Mouse (Mus musculus): ENCODE results near the gene Mccc1. TPM values are rescaled to one million over a fixed set of nuclear protein-coding genes. Genes with fewer than 3 reads are reported as not detected.

The Mccc1 gene
- polyA plus RNA-seq, 2 experiments, result 23.6 to 29.3 TPM

DNA sequence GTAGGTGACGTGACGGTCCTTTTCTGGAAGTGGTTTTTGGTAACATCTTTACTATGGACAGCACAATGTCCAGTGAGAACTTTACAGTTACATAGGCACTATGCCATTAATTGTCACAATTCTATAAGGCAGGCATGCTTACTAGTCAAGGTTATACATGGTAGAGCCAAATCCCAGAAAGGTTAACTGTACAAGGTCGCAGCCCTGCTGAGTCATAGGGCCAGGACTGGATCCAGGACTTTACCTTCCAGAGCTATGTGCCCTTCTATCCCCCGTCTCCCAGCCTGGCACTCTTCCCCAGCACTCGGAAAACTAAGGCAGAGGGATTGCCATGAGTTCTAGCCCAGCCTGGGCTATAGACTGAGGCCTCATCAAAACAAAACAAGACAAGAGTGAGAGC, 36.6 kb downstream of the Mccc1 start:
- DNase-seq (ENCODE audit: low spot score) (no peak), ATAC-seq (ENCODE audit: low FRiP score, low read depth) (no peak)
- H3K27me3 ChIP-seq (ENCODE audit: control insufficient read depth, insufficient read depth, low read length), result no peaks in the 10 kb centered on the region
- no peaks in the 10 kb centered on the region for H3K4me1 ChIP-seq (ENCODE audit: control insufficient read depth, insufficient read depth, low read length)
- H3K27ac ChIP-seq (replicated peaks; ENCODE audit: low read depth, low read length), result no peak overlapping the region
- peaks cover 42% of the 10 kb centered on the region for H3K36me3 ChIP-seq (ENCODE audit: control insufficient read depth, insufficient read depth, low read length)
- no peak overlapping the region for H3K4me2 ChIP-seq (replicated peaks; ENCODE audit: low read depth, low read length, severe bottlenecking)
- WGBS, result 87% methylated on average over 5 of the region's 5 CpGs
- H3K4me3 ChIP-seq (replicated peaks; ENCODE audit: low read length), result no peak overlapping the region
- no peak for TF ChIP-seq POLR2A (IDR thresholded peaks at IDR 0.05; ENCODE audit: borderline replicate concordance, extremely low read depth, insufficient read depth, insufficient read length)
- H3K9ac ChIP-seq (ENCODE audit: low read depth, low read length, severe bottlenecking), result no peak overlapping the region
- no peaks in the 10 kb centered on the region for H3K9me3 ChIP-seq (ENCODE audit: control insufficient read depth, low read length)

DNA sequence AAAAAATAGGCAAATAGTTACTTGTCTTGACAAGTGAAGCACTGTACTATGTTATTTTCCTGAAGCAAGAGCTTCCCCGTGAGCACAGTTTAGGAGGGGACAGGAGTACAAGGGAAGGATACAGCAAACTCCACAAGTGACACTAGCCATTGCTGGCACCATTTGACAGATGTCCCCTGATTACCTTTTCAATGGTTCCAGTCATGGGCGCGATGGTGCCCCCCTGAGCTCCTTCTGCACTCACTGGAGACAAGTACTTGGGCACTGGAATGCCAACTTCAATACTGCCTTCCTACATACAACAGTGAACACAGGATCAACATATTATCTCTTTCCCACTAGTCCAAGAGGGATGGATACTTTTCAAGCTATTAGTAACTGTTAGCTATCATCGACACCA, 37.1 kb downstream of the Mccc1 start:
- Histone ChIP-seq H3K27me3 (ENCODE audit: control insufficient read depth, insufficient read depth, low read length) (no peaks in the 10 kb centered on the region), H3K4me3 (replicated peaks; ENCODE audit: low read length) (no peak overlapping the region), H3K9me3 (ENCODE audit: control insufficient read depth, low read length) (no peaks in the 10 kb centered on the region), H3K9ac (ENCODE audit: low read depth, low read length, severe bottlenecking) (no peak overlapping the region), H3K4me1 (ENCODE audit: control insufficient read depth, insufficient read depth, low read length) (no peaks in the 10 kb centered on the region), H3K36me3 (ENCODE audit: control insufficient read depth, insufficient read depth, low read length) (peaks cover 42% of the 10 kb centered on the region), H3K4me2 (replicated peaks; ENCODE audit: low read depth, low read length, severe bottlenecking) (no peak overlapping the region), H3K27ac (replicated peaks; ENCODE audit: low read depth, low read length) (no peak overlapping the region)
- DNase-seq (ENCODE audit: low spot score), result no peak
- WGBS, result 92% methylated on average over 4 of the region's 4 CpGs
- no peak for TF ChIP-seq POLR2A (IDR thresholded peaks at IDR 0.05; ENCODE audit: borderline replicate concordance, extremely low read depth, insufficient read depth, insufficient read length)
- no peak for ATAC-seq (ENCODE audit: low FRiP score, low read depth)

DNA sequence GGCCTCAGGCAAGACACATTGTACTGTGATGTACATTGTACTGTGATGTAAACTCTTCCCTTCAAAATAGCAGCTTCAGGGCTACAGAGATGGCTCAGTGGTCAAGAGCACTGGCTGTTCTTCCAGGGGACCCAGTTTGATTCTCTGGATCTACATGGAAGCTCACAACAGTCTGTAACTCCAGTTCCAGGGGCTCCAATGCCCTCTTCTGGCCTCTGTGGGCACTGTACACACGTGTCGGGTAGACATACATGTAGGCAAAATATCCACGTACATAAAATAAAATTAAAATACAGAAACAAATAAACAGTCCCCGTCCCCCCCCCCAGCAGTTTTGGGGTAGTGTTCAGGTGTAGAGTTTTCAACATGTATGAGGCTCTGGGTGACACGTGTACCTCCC, 37.5 kb downstream of the Mccc1 start:
- H3K36me3 ChIP-seq (ENCODE audit: control insufficient read depth, insufficient read depth, low read length), result peaks cover 41% of the 10 kb centered on the region
- ATAC-seq (ENCODE audit: low FRiP score, low read depth), result no peak
- WGBS, result 90% methylated on average over 5 of the region's 5 CpGs
- no peaks in the 10 kb centered on the region for H3K9me3 ChIP-seq (ENCODE audit: control insufficient read depth, low read length)
- no peak overlapping the region for H3K4me3 ChIP-seq (replicated peaks; ENCODE audit: low read length)
- no peak overlapping the region for H3K27ac ChIP-seq (replicated peaks; ENCODE audit: low read depth, low read length)
- no peaks in the 10 kb centered on the region for H3K4me1 ChIP-seq (ENCODE audit: control insufficient read depth, insufficient read depth, low read length)
- no peak for DNase-seq (ENCODE audit: low spot score)
- no peaks in the 10 kb centered on the region for H3K27me3 ChIP-seq (ENCODE audit: control insufficient read depth, insufficient read depth, low read length)
- TF ChIP-seq POLR2A (IDR thresholded peaks at IDR 0.05; ENCODE audit: borderline replicate concordance, extremely low read depth, insufficient read depth, insufficient read length), result no peak
- no peak overlapping the region for H3K9ac ChIP-seq (ENCODE audit: low read depth, low read length, severe bottlenecking)
- no peak overlapping the region for H3K4me2 ChIP-seq (replicated peaks; ENCODE audit: low read depth, low read length, severe bottlenecking)

DNA sequence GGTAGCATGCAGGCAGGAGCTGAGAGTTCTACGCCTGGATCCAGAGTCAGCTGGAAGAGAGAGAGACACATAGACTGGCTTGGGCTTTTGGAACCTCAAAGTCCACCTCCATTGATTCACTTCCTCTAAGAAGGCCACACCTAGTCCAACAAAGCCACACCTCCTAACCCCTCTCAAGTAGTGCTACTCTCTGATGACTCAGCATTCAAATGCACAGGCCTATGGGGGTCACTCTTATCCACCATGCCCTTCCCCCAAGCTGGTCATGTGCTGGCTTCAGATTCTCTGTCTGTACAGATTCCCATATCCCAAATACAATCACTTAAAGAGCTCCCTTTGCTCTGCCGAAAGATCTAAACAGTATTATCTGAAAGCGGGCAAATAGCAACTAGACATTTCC, 43.2 kb downstream of the Mccc1 start:
- 97% methylated on average over 3 of the region's 3 CpGs for WGBS
- H3K4me2 ChIP-seq (replicated peaks; ENCODE audit: low read depth, low read length, severe bottlenecking), result no peak overlapping the region
- H3K9me3 ChIP-seq (ENCODE audit: control insufficient read depth, low read length), result no peaks in the 10 kb centered on the region
- no peak for ATAC-seq (ENCODE audit: low FRiP score, low read depth)
- 0 out of 2 replicates have a peak, but pooled peaks cover 5% of the 10 kb centered on the region for H3K4me1 ChIP-seq (ENCODE audit: control insufficient read depth, insufficient read depth, low read length)
- H3K9ac ChIP-seq (ENCODE audit: low read depth, low read length, severe bottlenecking), result no peak overlapping the region
- TF ChIP-seq POLR2A (IDR thresholded peaks at IDR 0.05; ENCODE audit: borderline replicate concordance, extremely low read depth, insufficient read depth, insufficient read length), result no peak
- no peak overlapping the region for H3K27ac ChIP-seq (replicated peaks; ENCODE audit: low read depth, low read length)
- H3K27me3 ChIP-seq (ENCODE audit: control insufficient read depth, insufficient read depth, low read length), result no peaks in the 10 kb centered on the region
- peaks cover 19% of the 10 kb centered on the region for H3K36me3 ChIP-seq (ENCODE audit: control insufficient read depth, insufficient read depth, low read length)
- H3K4me3 ChIP-seq (replicated peaks; ENCODE audit: low read length), result no peak overlapping the region
- DNase-seq (ENCODE audit: low spot score), result no peak

DNA sequence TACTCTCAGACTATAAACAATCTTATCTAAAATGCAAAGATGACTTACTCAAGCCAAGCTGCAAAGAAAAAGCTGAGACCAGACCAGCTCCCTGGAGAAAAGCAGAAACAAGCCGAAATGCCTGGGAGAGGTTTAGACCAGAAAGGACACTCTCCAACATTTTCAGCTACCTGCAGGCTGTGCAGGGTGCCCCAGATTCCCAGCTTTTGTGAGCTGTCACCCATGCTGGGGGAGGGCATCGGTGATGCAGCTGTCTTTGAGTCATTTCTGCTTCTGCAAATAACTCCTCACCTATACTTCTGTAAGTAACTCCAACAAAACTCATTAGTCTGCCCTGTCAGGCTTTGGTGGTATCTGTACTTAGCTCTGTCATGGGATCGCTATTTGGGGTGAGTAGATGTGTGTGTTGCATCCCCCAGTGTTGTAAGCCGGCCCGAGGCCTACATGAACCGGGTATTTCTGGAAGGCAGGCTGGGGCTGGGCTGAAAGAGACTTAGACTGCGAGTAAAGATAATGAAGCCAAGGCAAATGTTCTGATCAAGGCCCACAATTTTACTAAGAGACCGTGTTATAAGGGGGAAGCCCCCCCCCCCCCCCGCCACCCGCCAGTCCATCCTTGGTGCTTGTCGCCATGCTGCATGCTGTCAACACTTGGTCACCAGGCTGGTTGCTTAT, 45.4 kb downstream of the Mccc1 start:
- Histone ChIP-seq H3K27ac (replicated peaks; ENCODE audit: low read depth, low read length) (no peak overlapping the region), H3K9ac (ENCODE audit: low read depth, low read length, severe bottlenecking) (no peak overlapping the region), H3K4me1 (ENCODE audit: control insufficient read depth, insufficient read depth, low read length) (0 out of 2 replicates have a peak, but pooled peaks cover 5% of the 10 kb centered on the region), H3K4me3 (replicated peaks; ENCODE audit: low read length) (no peak overlapping the region), H3K36me3 (ENCODE audit: control insufficient read depth, insufficient read depth, low read length) (peaks cover 11% of the 10 kb centered on the region; the same call in 1 of the 2 replicates), H3K4me2 (replicated peaks; ENCODE audit: low read depth, low read length, severe bottlenecking) (no peak overlapping the region), H3K9me3 (ENCODE audit: control insufficient read depth, low read length) (no peaks in the 10 kb centered on the region), H3K27me3 (ENCODE audit: control insufficient read depth, insufficient read depth, low read length) (no peaks in the 10 kb centered on the region)
- 92% methylated on average over 10 of the region's 11 CpGs for WGBS
- no peak for DNase-seq (ENCODE audit: low spot score)
- no peak for TF ChIP-seq POLR2A (IDR thresholded peaks at IDR 0.05; ENCODE audit: borderline replicate concordance, extremely low read depth, insufficient read depth, insufficient read length)
- ATAC-seq (ENCODE audit: low FRiP score, low read depth), result no peak
